Mouse (Mus musculus): ENCODE measurements around the gene Atg4b. TPM values are rescaled to one million over a fixed set of nuclear protein-coding genes. Genes with fewer than 3 reads are reported as not detected.

The Atg4b gene
- polyA plus RNA-seq, 1 experiment from 2014 or later = 87.6 TPM

GRCm38 (mm10) chr1:93735859-93736258, 15.4 kb upstream of the Atg4b start:
- no peak overlapping the region for H3K4me2 ChIP-seq
- peaks cover 17% of the 10 kb centered on the region; the same call in 1 of the 2 replicates for H3K4me1 ChIP-seq
- no peak overlapping the region for H3K27ac ChIP-seq
- no peak for ATAC-seq
- H3K4me3 ChIP-seq = no peak overlapping the region
- no peaks in the 10 kb centered on the region for H3K27me3 ChIP-seq (replicated peaks)
- H3K9ac ChIP-seq = no peak overlapping the region
- WGBS (ENCODE audit: insufficient replicate concordance) = 18% methylated on average over 3 of the region's 3 CpGs
- no peaks in the 10 kb centered on the region for H3K9me3 ChIP-seq (replicated peaks)
- H3K36me3 ChIP-seq = peaks cover 8% of the 10 kb centered on the region; the same call in 1 of the 2 replicates

GRCm38 (mm10) chr1:93737711-93738110, 13.6 kb upstream of the Atg4b start:
- Histone ChIP-seq H3K4me2 (no peak overlapping the region), H3K4me3 (no peak overlapping the region), H3K36me3 (peaks cover 8% of the 10 kb centered on the region; the same call in 1 of the 2 replicates), H3K9me3 (replicated peaks) (no peaks in the 10 kb centered on the region), H3K4me1 (peaks cover 24% of the 10 kb centered on the region), H3K27ac (no peak overlapping the region), H3K9ac (no peak overlapping the region), H3K27me3 (replicated peaks) (no peaks in the 10 kb centered on the region)
- 87% methylated on average over 5 of the region's 5 CpGs for WGBS (ENCODE audit: insufficient replicate concordance)
- ATAC-seq = no peak

GRCm38 (mm10) chr1:93740671-93741070, 10.6 kb upstream of the Atg4b start:
- H3K9ac ChIP-seq = no peak overlapping the region
- 71% methylated on average over 2 of the region's 2 CpGs for WGBS (ENCODE audit: insufficient replicate concordance)
- peaks cover 27% of the 10 kb centered on the region for H3K4me1 ChIP-seq
- no peak overlapping the region for H3K4me3 ChIP-seq
- no peak for ATAC-seq
- no peaks in the 10 kb centered on the region for H3K27me3 ChIP-seq (replicated peaks)
- no peak overlapping the region for H3K27ac ChIP-seq
- H3K4me2 ChIP-seq = no peak overlapping the region
- H3K9me3 ChIP-seq (replicated peaks) = no peaks in the 10 kb centered on the region
- H3K36me3 ChIP-seq = peaks cover 14% of the 10 kb centered on the region

- ATAC-seq = peak; percentile 76
- no peaks in the 10 kb centered on the region for H3K9me3 ChIP-seq (replicated peaks)
- no peak overlapping the region for H3K27ac ChIP-seq
- H3K4me1 ChIP-seq = peaks cover 25% of the 10 kb centered on the region
- H3K27me3 ChIP-seq (replicated peaks) = no peaks in the 10 kb centered on the region
- H3K4me3 ChIP-seq = no peak overlapping the region
- WGBS (ENCODE audit: insufficient replicate concordance) = 13% methylated on average over 4 of the region's 4 CpGs
- H3K36me3 ChIP-seq = peaks cover 20% of the 10 kb centered on the region
- H3K9ac ChIP-seq = peak overlapping the region; percentile 29; the same call in 1 of the 2 replicates
- peak overlapping the region; percentile 44 for H3K4me2 ChIP-seq
Observed at GRCm38 (mm10) chr1:93741987-93742386, 9.3 kb upstream of the Atg4b start.

GRCm38 (mm10) chr1:93742910-93743309, 8.4 kb upstream of the Atg4b start:
- Histone ChIP-seq H3K27me3 (replicated peaks) (no peaks in the 10 kb centered on the region), H3K4me2 (no peak overlapping the region), H3K4me3 (no peak overlapping the region), H3K27ac (no peak overlapping the region), H3K36me3 (peaks cover 20% of the 10 kb centered on the region), H3K9me3 (replicated peaks) (no peaks in the 10 kb centered on the region), H3K4me1 (peaks cover 25% of the 10 kb centered on the region), H3K9ac (no peak overlapping the region)
- no peak for ATAC-seq

GRCm38 (mm10) chr1:93746179-93746578, 5.1 kb upstream of the Atg4b start:
- H3K36me3 ChIP-seq = peaks cover 42% of the 10 kb centered on the region
- no peak overlapping the region for H3K4me2 ChIP-seq
- no peak overlapping the region for H3K27ac ChIP-seq
- H3K4me1 ChIP-seq = peaks cover 27% of the 10 kb centered on the region
- no peak overlapping the region for H3K9ac ChIP-seq
- no peaks in the 10 kb centered on the region for H3K27me3 ChIP-seq (replicated peaks)
- ATAC-seq = no peak
- H3K9me3 ChIP-seq (replicated peaks) = no peaks in the 10 kb centered on the region
- 75% methylated on average over 5 of the region's 5 CpGs for WGBS (ENCODE audit: insufficient replicate concordance)
- H3K4me3 ChIP-seq = no peak overlapping the region

- no peak for ATAC-seq
- H3K4me1 ChIP-seq = peaks cover 21% of the 10 kb centered on the region
- no peak overlapping the region for H3K4me2 ChIP-seq
- WGBS (ENCODE audit: insufficient replicate concordance) = 100% methylated on average over 1 of the region's 1 CpGs
- peaks cover 41% of the 10 kb centered on the region for H3K36me3 ChIP-seq
- no peak overlapping the region for H3K4me3 ChIP-seq
- no peak overlapping the region for H3K9ac ChIP-seq
- no peak overlapping the region for H3K27ac ChIP-seq
- no peaks in the 10 kb centered on the region for H3K27me3 ChIP-seq (replicated peaks)
- no peaks in the 10 kb centered on the region for H3K9me3 ChIP-seq (replicated peaks)
Observed at GRCm38 (mm10) chr1:93748539-93748938, 2.8 kb upstream of the Atg4b start.

- Histone ChIP-seq H3K9me3 (replicated peaks) (no peaks in the 10 kb centered on the region), H3K27ac (peak overlapping the region; percentile 94), H3K4me3 (peak overlapping the region; percentile 91), H3K36me3 (peaks cover 17% of the 10 kb centered on the region), H3K9ac (peak overlapping the region; percentile 93), H3K4me1 (peaks cover 53% of the 10 kb centered on the region), H3K4me2 (peak overlapping the region; percentile 98), H3K27me3 (replicated peaks) (no peaks in the 10 kb centered on the region)
- ATAC-seq = peak; percentile 50
- WGBS (ENCODE audit: insufficient replicate concordance) = under 1% methylated on average over 59 of the region's 59 CpGs
Observed at GRCm38 (mm10) chr1:93753911-93754572, 2.7 kb downstream of the Atg4b start.

- H3K9me3 ChIP-seq (replicated peaks) = no peaks in the 10 kb centered on the region
- peak; percentile 85 for ATAC-seq
- peaks cover 60% of the 10 kb centered on the region for H3K4me1 ChIP-seq
- peaks cover 10% of the 10 kb centered on the region for H3K36me3 ChIP-seq
- WGBS (ENCODE audit: insufficient replicate concordance) = 1% methylated on average over 97 of the region's 121 CpGs
- peak within 1 kb of the TSS; percentile 98 for H3K4me2 ChIP-seq
- H3K4me3 ChIP-seq = peak within 1 kb of the TSS; percentile 91
- no peaks in the 10 kb centered on the region for H3K27me3 ChIP-seq (replicated peaks)
- H3K9ac ChIP-seq = peak within 1 kb of the TSS; percentile 93
- peak within 1 kb of the TSS; percentile 94 for H3K27ac ChIP-seq
Observed at GRCm38 (mm10) chr1:93754573-93755290, 3.4 kb downstream of the Atg4b start, which contains the start of gene Thap4. Gene Thap4 (minus strand): TSS chr1:93754864.

GRCm38 (mm10) chr1:93755291-93755610, 4.0 kb downstream of the Atg4b start:
- no peaks in the 10 kb centered on the region for H3K9me3 ChIP-seq (replicated peaks)
- peak overlapping the region; percentile 93 for H3K9ac ChIP-seq
- no peaks in the 10 kb centered on the region for H3K27me3 ChIP-seq (replicated peaks)
- under 1% methylated on average over 13 of the region's 13 CpGs for WGBS (ENCODE audit: insufficient replicate concordance)
- H3K4me3 ChIP-seq = peak overlapping the region; percentile 91
- peaks cover 5% of the 10 kb centered on the region for H3K36me3 ChIP-seq
- peak overlapping the region; percentile 98 for H3K4me2 ChIP-seq
- peaks cover 65% of the 10 kb centered on the region for H3K4me1 ChIP-seq
- peak overlapping the region; percentile 94 for H3K27ac ChIP-seq
- ATAC-seq = no peak

GRCm38 (mm10) chr1:93755618-93756017, 4.3 kb downstream of the Atg4b start:
- H3K4me3 ChIP-seq = peak overlapping the region; percentile 91
- 25% methylated on average over 7 of the region's 7 CpGs for WGBS (ENCODE audit: insufficient replicate concordance)
- H3K27me3 ChIP-seq (replicated peaks) = no peaks in the 10 kb centered on the region
- H3K4me1 ChIP-seq = peaks cover 67% of the 10 kb centered on the region
- H3K27ac ChIP-seq = peak overlapping the region; percentile 94
- no peak for ATAC-seq
- H3K4me2 ChIP-seq = peak overlapping the region; percentile 98
- H3K36me3 ChIP-seq = peaks cover 5% of the 10 kb centered on the region
- H3K9me3 ChIP-seq (replicated peaks) = no peaks in the 10 kb centered on the region
- peak overlapping the region; percentile 93 for H3K9ac ChIP-seq

GRCm38 (mm10) chr1:93756154-93756553, 4.9 kb downstream of the Atg4b start:
- Histone ChIP-seq H3K4me1 (peaks cover 67% of the 10 kb centered on the region), H3K9me3 (replicated peaks) (no peaks in the 10 kb centered on the region), H3K27ac (peak overlapping the region; percentile 94), H3K4me2 (peak overlapping the region; percentile 98), H3K27me3 (replicated peaks) (no peaks in the 10 kb centered on the region), H3K36me3 (peaks cover 10% of the 10 kb centered on the region), H3K9ac (peak overlapping the region; percentile 93), H3K4me3 (peak overlapping the region; percentile 91)
- peak; percentile 16; the same call in 1 of the 2 replicates for ATAC-seq
